Mouse (Mus musculus) mesoderm, embryonic 11.5 days (tissue): ENCODE data around the gene Dynlt1f.
"Not testable (repeated sequence)": the region's sequence is repeated elsewhere in the genome, so short reads cannot be mapped to it uniquely, and the experiment has no call there.

Source experiments
- DNase-seq: peaks from one replicate; pipeline ENCODE4 v3.0.0-alpha.2; 2012; ENCODE audit warnings: low read depth, low spot score

Gene Dynlt1f

DNA sequence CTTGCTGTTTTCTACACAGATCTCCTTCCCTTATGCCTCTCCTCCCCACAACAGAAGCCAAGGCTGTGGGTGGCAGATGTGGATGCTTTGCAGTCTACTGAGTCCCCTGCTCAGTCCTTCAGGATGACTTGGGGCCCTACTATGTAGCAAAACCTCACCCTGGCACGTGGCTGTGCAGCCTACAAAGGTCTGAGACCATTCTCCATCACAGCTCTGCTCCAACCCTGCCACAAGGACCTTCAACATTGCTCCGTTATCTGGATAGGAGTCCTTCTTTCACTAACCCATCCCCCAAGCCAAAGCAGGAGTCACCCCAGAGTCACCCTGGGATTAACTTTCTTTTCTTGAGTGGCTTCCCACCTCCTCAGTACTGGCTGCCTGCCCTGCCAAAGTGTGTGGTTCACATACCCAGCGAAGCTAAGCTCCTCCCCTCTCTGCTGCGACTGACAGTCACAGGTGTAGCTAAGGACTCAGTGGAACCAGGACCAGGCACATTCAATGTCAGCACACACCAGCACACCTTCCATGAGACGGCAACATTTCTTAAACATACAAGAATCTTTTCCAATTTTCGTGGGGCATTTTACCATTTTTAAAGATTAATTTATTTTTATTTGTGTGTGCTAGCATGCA is 30.7 kb downstream of the Dynlt1f start:
- not testable (repeated sequence) for DNase-seq

DNA sequence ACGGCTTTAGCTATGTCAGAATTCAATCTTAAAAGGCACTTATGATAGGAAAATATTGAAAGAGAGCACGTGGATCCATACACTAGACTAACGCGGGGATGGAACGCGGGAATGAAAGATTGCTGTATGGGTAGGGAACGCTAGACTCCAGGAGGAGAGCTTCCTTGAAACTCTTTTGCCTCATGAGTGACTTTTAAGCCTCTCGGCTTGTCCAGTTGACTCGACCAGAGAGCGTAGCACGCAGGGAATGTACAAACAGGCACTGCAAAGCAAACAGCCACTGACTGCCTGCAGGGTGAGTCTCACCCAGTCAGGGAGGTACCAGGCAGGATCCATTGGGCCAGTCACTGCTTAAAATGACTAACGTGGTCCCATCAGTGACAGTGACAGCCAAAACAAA is 33.7 kb downstream of the Dynlt1f start:
- not testable (repeated sequence) for DNase-seq

DNA sequence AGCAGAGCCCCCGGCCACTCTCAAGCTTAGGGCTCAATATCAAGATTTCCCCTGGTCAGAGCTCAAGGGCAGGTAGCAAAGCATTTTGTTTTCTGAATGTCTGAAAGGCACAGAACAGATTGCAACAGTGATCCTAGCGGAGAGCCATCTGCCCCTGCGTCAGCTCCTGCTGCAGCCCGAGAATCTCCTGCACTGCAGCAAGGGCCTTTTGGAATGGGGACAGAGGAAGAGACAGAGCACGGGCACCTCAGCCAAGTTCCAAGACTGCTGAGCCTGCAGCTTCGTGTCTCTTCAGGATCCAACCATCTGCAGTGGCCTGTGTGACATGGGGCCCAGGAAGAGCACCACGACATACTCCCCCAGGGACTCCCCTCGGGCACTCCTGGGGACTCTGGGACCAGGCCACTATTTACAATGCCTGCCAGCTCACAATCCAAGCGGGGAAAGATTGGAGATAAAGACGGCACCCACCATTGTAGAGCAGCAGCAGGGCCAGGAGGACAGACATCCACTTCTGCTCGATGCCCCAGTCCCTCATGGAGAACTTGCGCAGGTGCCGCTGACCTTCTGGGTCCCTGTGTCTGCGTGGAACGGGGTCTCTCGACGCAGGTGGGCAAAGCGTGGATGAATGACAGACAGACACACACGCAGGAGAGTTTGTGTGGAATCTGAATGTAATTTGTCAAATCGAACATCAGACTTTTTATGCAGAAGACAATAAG is 34.8 kb downstream of the Dynlt1f start:
- DNase-seq: not testable (repeated sequence)

DNA sequence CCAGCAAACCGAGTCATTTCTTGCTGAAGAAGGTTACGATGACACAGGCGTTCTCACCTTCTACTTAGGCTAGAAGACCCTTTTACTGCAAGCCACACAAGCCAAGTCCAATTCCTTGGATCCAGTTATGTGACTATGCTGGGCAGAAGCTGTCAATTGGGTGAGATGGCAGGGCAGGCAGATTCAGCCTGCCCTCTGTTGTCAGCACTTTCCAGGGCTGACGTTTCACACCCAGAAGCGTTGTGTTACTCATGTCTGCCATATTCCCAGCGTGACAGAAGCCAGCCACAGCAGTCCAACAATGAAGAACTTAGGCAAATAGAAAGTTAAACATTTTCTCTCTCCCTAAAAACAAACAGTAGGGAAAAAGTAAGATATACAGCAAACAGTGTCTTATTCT is 35.7 kb downstream of the Dynlt1f start:
- DNase-seq: not testable (repeated sequence)

DNA sequence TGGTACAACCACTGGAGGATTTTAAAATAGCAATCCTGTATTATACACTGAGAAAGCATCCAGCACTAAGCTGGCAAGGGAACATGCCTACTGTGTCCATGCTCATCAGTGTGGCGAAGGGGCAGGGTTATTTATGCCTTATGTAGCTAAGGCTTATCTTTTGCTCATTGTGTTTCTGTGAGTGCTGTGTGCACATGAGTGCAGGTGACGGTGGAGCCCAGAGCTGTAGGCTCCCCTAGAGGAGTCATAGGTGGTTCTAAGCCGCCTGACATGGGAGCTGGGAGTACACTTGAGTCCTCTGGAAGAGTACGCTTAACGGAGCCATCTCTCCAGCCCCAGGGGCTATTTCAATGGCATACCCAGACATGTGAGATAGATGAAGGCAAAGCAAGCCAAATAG is 36.4 kb downstream of the Dynlt1f start:
- DNase-seq: not testable (repeated sequence)

DNA sequence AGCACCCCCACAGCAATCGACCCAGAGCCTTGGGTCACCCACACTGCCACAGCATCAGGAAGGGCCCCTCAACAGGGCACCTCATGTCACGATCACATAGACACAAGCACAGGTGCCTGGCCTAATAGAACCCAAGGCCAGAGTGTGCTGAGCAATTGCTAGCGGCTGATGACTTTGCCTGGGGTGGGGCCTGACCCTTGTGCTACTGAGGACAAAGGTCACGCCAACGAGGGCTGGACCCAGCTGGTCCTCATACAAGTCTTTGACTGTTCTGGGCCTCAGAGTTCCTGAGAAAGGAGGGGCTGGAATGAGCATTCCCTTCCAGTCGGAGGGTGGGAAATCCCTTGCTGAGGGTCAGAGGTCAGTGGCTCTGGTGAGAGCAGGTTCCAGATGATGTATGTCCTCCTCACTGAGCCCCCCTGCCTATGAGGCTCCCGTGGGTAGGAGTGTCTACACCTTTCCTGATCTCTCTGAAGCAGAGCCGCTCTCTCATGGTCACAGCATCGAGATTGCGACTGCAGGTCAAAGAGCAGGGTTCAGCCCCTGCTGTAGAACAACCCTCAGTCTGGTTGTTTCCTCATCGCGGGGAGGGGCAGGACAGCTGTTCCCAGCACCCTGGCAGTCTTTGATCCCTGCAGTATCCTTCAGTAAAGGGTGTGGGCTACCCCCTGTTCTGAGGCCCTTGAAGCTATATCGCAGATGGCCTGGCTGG is 37.9 kb downstream of the Dynlt1f start:
- DNase-seq: not testable (repeated sequence)

DNA sequence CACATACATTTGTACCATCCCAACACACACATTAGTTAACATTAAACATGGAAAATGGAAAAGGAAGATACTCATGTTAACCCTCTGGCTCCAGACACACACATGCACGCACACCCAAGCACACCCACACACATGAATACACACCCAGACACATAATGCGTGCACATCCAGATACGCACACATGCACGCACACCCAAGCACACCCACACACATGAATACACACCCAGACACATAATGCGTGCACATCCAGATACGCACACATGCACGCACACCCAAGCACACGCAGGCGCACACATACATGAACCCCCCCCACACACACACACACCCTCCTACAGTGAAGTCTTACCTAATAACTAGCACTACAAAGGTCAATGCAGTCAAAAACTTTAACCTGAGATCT is 39.0 kb downstream of the Dynlt1f start:
- DNase-seq: not testable (repeated sequence)

DNA sequence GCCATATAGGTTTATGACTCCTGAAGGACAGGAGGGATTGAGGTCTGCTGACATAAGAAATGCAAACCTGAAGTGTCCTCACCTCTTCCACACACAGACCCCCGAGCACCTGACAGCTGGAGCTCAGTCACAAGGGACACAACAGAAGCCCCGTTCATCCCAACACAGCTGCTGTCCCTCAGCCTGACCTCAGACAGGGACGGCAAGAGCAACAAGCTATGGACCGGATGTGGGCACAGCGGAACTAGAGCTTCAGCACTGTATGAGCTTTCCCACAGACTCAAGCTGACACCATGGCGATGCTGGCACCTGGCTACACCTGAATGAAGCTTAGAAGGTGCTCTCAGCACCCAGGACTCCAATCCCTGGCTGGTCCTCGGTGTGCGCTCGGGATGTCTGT is 41.4 kb downstream of the Dynlt1f start:
- not testable (repeated sequence) for DNase-seq

DNA sequence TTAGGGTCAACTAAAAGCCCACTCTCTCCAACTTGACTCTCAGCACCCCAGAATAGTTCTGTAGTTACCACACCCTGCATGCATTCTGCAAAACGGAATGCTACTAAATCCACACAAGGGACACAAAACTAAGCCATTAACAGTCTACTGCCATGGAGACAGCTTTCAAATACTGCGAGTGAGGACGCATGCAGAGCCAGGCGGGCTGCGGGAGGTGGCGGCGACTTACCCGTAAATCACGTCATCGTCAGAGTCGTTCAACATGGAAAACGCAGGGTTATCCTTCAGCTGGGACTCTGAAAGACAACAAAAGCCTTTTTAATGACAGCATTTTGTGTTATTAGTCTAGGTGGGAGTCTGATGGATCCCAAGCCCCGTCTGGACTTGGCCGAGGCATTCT is 42.2 kb downstream of the Dynlt1f start:
- DNase-seq: not testable (repeated sequence)

DNA sequence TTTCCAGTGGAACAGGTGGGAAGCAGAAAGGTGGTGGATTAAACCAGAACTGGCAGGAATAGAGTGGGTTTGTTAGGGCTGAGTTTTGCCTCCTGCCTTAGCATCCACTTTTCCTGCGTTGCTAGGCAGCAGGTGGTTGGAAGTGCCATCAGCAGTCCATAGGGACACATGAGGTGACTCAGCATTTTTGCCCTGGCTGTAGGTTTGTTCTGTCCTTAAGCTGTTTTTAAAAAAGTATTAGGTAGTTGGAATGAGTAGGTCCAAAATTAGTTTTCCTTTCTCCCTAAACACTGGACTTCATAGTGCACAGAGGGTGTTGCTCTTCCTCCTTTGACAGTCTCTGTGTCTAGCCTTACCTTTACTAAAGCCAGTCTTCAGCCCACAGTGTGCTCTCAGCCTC is 50.4 kb downstream of the Dynlt1f start:
- not testable (repeated sequence) for DNase-seq

DNA sequence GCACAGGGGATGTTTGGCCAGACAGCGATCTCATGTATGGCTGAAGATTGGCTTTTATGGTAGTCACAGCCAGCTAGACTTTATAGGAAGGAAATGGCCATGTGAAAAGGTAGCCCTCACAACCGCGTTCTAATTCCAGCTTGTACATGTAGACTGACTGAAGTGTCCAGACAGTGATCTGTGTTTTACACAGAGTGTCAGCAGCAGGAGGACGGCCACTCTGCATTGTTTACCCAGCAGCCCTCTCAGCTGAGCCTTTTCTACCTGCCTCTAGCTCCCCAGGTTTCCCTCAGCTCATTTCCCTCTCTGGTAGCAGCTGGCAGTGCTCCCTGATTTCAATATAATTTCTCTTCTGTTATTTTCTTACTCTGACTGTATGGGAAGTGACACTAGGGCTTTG is 53.5 kb downstream of the Dynlt1f start:
- DNase-seq: not testable (repeated sequence)

DNA sequence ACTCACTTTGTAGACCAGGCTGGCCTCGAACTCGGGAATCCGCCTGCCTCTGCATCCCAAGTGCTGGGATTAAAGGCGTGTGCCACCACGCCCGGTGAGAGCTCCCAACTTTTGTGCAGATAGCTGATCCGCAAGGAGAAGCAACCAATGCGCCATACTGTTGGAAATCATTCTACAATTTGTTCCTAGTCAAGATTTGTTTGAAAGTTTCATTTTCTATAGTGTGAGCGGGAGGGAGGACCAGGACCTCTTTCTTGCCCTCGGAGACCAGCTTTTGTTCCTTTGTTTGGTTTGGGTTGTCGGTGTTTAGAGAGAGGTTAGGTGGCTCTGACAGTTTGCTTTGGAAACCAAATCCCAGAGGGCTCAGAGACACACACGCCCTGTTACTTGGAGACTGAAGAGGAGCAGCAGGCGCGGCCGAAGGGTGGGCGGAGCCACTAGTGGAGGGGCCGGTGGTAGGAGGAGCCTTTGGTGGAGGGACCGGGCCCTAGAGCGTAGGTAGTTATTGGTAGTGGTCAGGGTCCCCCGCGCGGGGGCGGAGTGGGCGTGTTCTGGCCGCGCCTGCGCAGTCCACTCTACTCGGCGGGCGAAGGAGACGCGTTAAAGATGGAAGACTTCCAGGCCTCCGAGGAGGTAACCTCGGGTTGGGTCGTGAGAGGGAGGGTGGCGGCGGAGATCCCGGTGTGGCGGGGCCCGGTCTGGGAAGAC is 54.3 kb downstream of the Dynlt1f start, which contains the start of gene Dynlt1c:
Dynlt1c (plus strand) TSS at position 468 of the 708 bp plus-strand sequence.
- DNase-seq: peak; percentile 82

DNA sequence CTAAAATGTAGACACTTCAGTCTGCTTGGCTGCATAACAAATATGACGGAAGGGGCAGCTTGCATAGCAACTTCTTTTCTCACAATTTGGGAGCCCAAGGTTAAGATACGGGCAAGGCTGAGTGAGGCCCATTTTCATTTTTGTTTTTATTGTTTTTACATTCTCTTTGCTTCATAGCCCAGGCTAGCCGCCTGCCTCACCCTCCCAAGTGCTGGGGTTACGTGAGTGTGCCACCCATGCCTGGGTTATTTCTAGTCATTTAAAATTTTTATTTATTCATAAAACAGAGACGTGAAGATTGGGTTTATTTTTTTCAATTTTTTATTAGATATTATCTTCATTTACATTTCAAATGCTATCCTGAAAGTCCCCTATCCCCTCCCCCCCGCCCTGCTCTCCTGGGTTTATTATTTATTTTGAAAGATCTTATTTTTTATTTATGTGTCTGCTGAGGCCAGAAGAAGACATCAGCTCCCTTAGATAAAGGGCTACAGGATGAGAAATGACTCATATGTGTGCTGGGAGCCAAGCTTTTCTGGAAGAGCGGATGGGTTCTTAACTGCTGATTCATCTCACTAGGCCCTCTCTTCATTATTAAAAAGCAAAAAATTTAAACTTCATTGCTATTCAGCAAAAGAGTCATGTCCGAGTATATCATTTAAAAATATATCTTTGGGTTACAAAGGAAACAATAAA is 55.3 kb downstream of the Dynlt1f start:
- not testable (repeated sequence) for DNase-seq

DNA sequence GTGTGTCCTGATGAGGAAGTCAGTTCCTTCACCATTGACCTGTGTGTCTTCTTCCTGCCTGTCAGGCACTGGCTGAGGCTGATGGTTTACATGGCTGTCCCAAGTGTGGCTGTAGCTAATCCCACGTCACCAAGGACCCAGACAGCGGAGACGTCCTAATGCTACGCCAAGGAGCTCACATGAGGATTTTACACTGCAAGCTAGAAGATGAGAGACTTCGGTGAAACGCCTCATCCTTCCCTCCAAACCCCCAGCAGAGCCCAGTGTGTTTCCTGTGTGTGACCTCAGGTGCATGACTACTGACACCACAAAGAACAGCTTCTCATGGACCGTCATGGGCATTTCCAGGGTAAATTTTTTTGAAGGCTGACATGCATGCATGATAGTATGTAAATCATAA is 57.3 kb downstream of the Dynlt1f start:
- DNase-seq: not testable (repeated sequence)
